Mouse (Mus musculus): ENCODE measurements around the gene Olfr27. TPM values are rescaled to one million over a fixed set of nuclear protein-coding genes. Genes with fewer than 3 reads are reported as not detected.

Gene Olfr27
- total RNA-seq (2023), result not detected in 2 replicates

GRCm38 (mm10) chr9:39127831-39128230 is at the start of gene Olfr27:
Gene Olfr27, plus strand, starts transcription at chr9:39128131.

GRCm38 (mm10) chr9:39078787-39079186 is 49.1 kb upstream of the Olfr27 start, which contains the start of gene Olfr938:
Gene Olfr938, minus strand, starts transcription at chr9:39078887.

GRCm38 (mm10) chr9:39166004-39166403 is 38.1 kb downstream of the Olfr27 start, which contains the start of gene Olfr943:
Gene Olfr943, plus strand, starts transcription at chr9:39166304.

Other genes with a start within 250 kb of the Olfr27 start
- gene Olfr930, start 198.3 kb upstream of the Olfr27 start, total RNA-seq (2023), result not detected in 2 replicates
- gene Olfr933, start 155.8 kb upstream of the Olfr27 start, total RNA-seq (2023), result not detected in 2 replicates
- not detected in 2 replicates for gene Olfr934, start 139.8 kb upstream of the Olfr27 start, total RNA-seq (2023)
- not detected in 2 replicates for gene Olfr935, start 128.4 kb upstream of the Olfr27 start, total RNA-seq (2023)
- not detected in 2 replicates for gene Olfr146, start 104.8 kb upstream of the Olfr27 start, total RNA-seq (2023)
- not detected in 2 replicates for gene Olfr937, start 63.2 kb upstream of the Olfr27 start, total RNA-seq (2023)
- not detected in 2 replicates for gene Olfr938, start 49.2 kb upstream of the Olfr27 start, total RNA-seq (2023)
- gene Olfr943, start 38.2 kb downstream of the Olfr27 start, total RNA-seq (2023), result not detected in 2 replicates
- gene Olfr944, start 73.8 kb downstream of the Olfr27 start, total RNA-seq (2023), result not detected in 2 replicates
- gene Olfr1537, start 121.9 kb downstream of the Olfr27 start, total RNA-seq (2023), result not detected in 2 replicates
- not detected in 2 replicates for gene Olfr945, start 148.7 kb downstream of the Olfr27 start, total RNA-seq (2023)
- gene Olfr948, start 197.9 kb downstream of the Olfr27 start, total RNA-seq (2023), result not detected in 2 replicates

Data from neutrophil, adult 65 days (primary cell).